In the genomic region with DNA sequence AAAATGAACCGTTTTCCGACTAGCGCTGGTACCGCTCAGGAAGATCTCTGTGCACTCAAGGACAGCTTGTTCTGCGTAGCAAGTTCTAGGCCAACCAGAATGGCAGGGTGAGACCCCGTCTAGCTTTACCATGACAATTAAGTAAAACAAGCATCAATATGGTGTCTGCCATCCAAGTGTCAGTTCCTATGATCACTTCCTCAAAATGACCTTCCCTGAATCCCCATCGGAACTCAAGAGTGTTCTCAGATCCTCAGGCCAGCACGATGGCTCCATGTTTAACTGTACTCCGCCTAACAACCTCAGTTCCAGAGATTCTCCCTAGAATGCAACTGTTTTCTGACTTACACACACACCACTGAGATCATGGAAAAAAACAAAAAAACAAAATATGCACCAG, we compare ENCODE assay signal across 17 mouse cellular contexts. TPM values are rescaled to one million over a fixed set of nuclear protein-coding genes. Genes with fewer than 3 reads are reported as not detected.
DNase-seq lines count a peak whose midpoint lies in the region; ATAC-seq and TF ChIP-seq lines count a peak whose summit lies in the region.
"Had no signal": no experiment of that assay in that cellular context is flagged by ENCODE, and none has a peak within 500 bp of the region (broad histone marks: within the 10 kb centered on the region; RNA-seq: fewer than 3 reads in every experiment).

No protein-coding gene starts in this region.

- no peak for DNase-seq in heart, adult 9 months (ENCODE audit: low spot score in 2 of 2)
- no peak for DNase-seq in layer of hippocampus, adult 2 months (ENCODE audit: low spot score in 2 of 2)
- DNase-seq in layer of hippocampus, adult 18-20 months (ENCODE audit: low spot score in 2 of 2), result no peak
- DNase-seq in testis, postnatal 10 days (ENCODE audit: low spot score), result no peak
- DNase-seq in gastrocnemius, postnatal 14 days, result no peak
- DNase-seq: adrenal gland, postnatal 10 days; B cell, adult 2 months; kidney, adult 9 months; kidney, postnatal 36 days; retina, postnatal 1 day; right cerebral cortex, postnatal 4 days; thymus, postnatal 36 days had no signal

- no peak overlapping the region for H3K9ac ChIP-seq in heart, embryonic 11.5 days (ENCODE audit: low read depth, low read length)
- H3K9ac ChIP-seq: limb, embryonic 15.5 days had no signal

- H3K27ac ChIP-seq in heart, embryonic 11.5 days (ENCODE audit: low read depth, low read length), result no peak overlapping the region
- H3K27ac ChIP-seq in layer of hippocampus, adult 2 months, result peak overlapping the region; percentile 85
- peak overlapping the region; percentile 43 for H3K27ac ChIP-seq in testis, adult 2 months (ENCODE audit: control insufficient read depth, insufficient read depth, low read depth, low read length)
- H3K27ac ChIP-seq: hindbrain, embryonic 12.5 days; limb, embryonic 15.5 days had no signal

- H3K4me1 ChIP-seq in heart, embryonic 11.5 days (ENCODE audit: control insufficient read depth, insufficient read depth, low read length), result peaks cover 62% of the 10 kb centered on the region
- H3K4me1 ChIP-seq in testis, adult 2 months (ENCODE audit: control insufficient read depth, insufficient read depth, low read length), result peaks cover 9% of the 10 kb centered on the region

- 82% methylated on average over 9 of the region's 9 CpGs for WGBS in heart, embryonic 11.5 days (ENCODE audit: insufficient replicate concordance)

- no peaks in the 10 kb centered on the region for H3K36me3 ChIP-seq in heart, embryonic 11.5 days (ENCODE audit: control insufficient read depth, insufficient read depth, low read length)
- no peaks in the 10 kb centered on the region for H3K36me3 ChIP-seq in testis, adult 2 months (ENCODE audit: control insufficient read depth, insufficient read depth, low read length)
- H3K36me3 ChIP-seq: hindbrain, embryonic 12.5 days; limb, embryonic 15.5 days had no signal

- H3K4me2 ChIP-seq in heart, embryonic 11.5 days, result peak overlapping the region; percentile 39
- H3K4me2 ChIP-seq: limb, embryonic 15.5 days had no signal

- intact Hi-C loops in gastrocnemius, postnatal 14 days (cut with DNase I; ENCODE audit: low total_unique reads), result no loop called here

- no peak for TF ChIP-seq POLR2A in testis, adult 2 months (IDR thresholded peaks at IDR 0.05; ENCODE audit: control insufficient read depth, low read depth, low read length)

- no peak for TF ChIP-seq CTCF in layer of hippocampus, adult 2 months (conservative IDR thresholded peaks at IDR 0.05)
- TF ChIP-seq CTCF in testis, adult 2 months (IDR thresholded peaks at IDR 0.05; ENCODE audit: control insufficient read depth, insufficient read depth, insufficient replicate concordance, low read depth, low read length), result no peak

- H3K27me3 ChIP-seq in heart, embryonic 11.5 days (ENCODE audit: control insufficient read depth, insufficient read depth, low read length), result no peaks in the 10 kb centered on the region
- H3K27me3 ChIP-seq in testis, adult 2 months (ENCODE audit: control insufficient read depth, insufficient read depth, low read length), result no peaks in the 10 kb centered on the region
- H3K27me3 ChIP-seq: hindbrain, embryonic 12.5 days; limb, embryonic 15.5 days had no signal

- H3K4me3 ChIP-seq in heart, embryonic 11.5 days (ENCODE audit: low read depth, low read length), result no peak overlapping the region
- H3K4me3 ChIP-seq in layer of hippocampus, adult 2 months, result peak overlapping the region; percentile 27; the same call in 1 of the 2 replicates
- no peak overlapping the region for H3K4me3 ChIP-seq in testis, adult 2 months (ENCODE audit: control insufficient read depth, low read depth, low read length)
- H3K4me3 ChIP-seq: hindbrain, embryonic 12.5 days; limb, embryonic 15.5 days had no signal

- H3K9me3 ChIP-seq in heart, embryonic 11.5 days (replicated peaks; ENCODE audit: control insufficient read depth, low read length), result no peaks in the 10 kb centered on the region
- H3K9me3 ChIP-seq: hindbrain, embryonic 12.5 days; limb, embryonic 15.5 days had no signal

- no peak for ATAC-seq in heart, embryonic 11.5 days (replicated peaks; ENCODE audit: insufficient number of reproducible peaks, low FRiP score, low TSS enrichment)
- ATAC-seq: forebrain, embryonic 16.5 days had no signal

RNA-seq across cellular contexts. Expression of a gene that starts 2.9 kb away (rescaled TPM):
- 23.7 and 33.8 TPM in 2 replicates for polyA plus RNA-seq in heart, embryonic 11.5 days (2014; fragmentation: Nextera tagmentation; extraction: Ambion mirVana)
- 10 to 100 TPM; 94.9 to 97.9 TPM for total RNA-seq in layer of hippocampus, adult 2 months (2021)
- 100 to 1,000 TPM; 104 to 106 TPM for total RNA-seq in layer of hippocampus, adult 18-20 months (2021)
- 6.2 and 6.9 TPM in 2 replicates for polyA plus RNA-seq in testis, adult 2 months (2012; rRNA removed)
- 10 to 100 TPM; 62.2 to 62.4 TPM for total RNA-seq in gastrocnemius, postnatal 14 days (2021)

RNA-seq across cellular contexts. Expression of a gene that starts 16.0 kb away (rescaled TPM):
- polyA plus RNA-seq in heart, embryonic 11.5 days (2014; fragmentation: Nextera tagmentation; extraction: Ambion mirVana), result 498 and 592 TPM in 2 replicates
- total RNA-seq in layer of hippocampus, adult 2 months (2021), result 100 to 1,000 TPM; 472 to 483 TPM
- total RNA-seq in layer of hippocampus, adult 18-20 months (2021), result 100 to 1,000 TPM; 493 to 505 TPM
- polyA plus RNA-seq in testis, adult 2 months (2012; rRNA removed), result 84.3 and 103 TPM in 2 replicates
- total RNA-seq in gastrocnemius, postnatal 14 days (2021), result 100 to 1,000 TPM; 596 to 649 TPM

RNA-seq across cellular contexts. Expression of a gene that starts 31.8 kb away (rescaled TPM):
- polyA plus RNA-seq in heart, embryonic 11.5 days (2014; fragmentation: Nextera tagmentation; extraction: Ambion mirVana), result 5.3 and 7.3 TPM in 2 replicates
- total RNA-seq in layer of hippocampus, adult 2 months (2021), result 100 to 1,000 TPM; 170 to 175 TPM
- total RNA-seq in layer of hippocampus, adult 18-20 months (2021), result 100 to 1,000 TPM; 156 to 168 TPM
- 41.3 and 41.8 TPM in 2 replicates for polyA plus RNA-seq in testis, adult 2 months (2012; rRNA removed)
- 10 to 100 TPM; 11.3 to 11.5 TPM for total RNA-seq in gastrocnemius, postnatal 14 days (2021)

Comparison
In these comparisons a context has a peak if more than half of its experiments do, and no peak if none do; other contexts are left out.
1. RNA of a gene that starts 31.8 kb away (total RNA-seq): 170 to 175 TPM in layer of hippocampus, adult 2 months and 156 to 168 TPM in layer of hippocampus, adult 18-20 months; 11.3 to 11.5 TPM in gastrocnemius, postnatal 14 days; every median in the first group is over 10 times any median in the second.